Mouse (Mus musculus): Measurements from ENCODE around the gene Cyp39a1. TPM values are rescaled to one million over a fixed set of nuclear protein-coding genes. Genes with fewer than 3 reads are reported as not detected.

Cyp39a1 gene
- polyA plus RNA-seq, 1 experiment = 0.62 TPM

- Histone ChIP-seq H3K79me2 (ENCODE audit: control insufficient read depth, insufficient read depth) (no peaks in the 10 kb centered on the region), H3K36me3 (ENCODE audit: control insufficient read depth, insufficient read depth) (no peaks in the 10 kb centered on the region), H3K79me3 (ENCODE audit: low read depth) (no peaks in the 10 kb centered on the region), H3K4me3 (ENCODE audit: insufficient read depth, poor library complexity, severe bottlenecking) (no peak within 1 kb of the TSS), H3ac (ENCODE audit: control insufficient read depth, insufficient read length, low read depth) (no peak within 1 kb of the TSS), H3K27me3 (ENCODE audit: control insufficient read depth, insufficient read depth, insufficient read length) (no peaks in the 10 kb centered on the region)
- TF ChIP-seq CTCF (IDR thresholded peaks at IDR 0.05; ENCODE audit: control insufficient read depth, insufficient read depth, insufficient read length) (no peak), USF1 (IDR thresholded peaks at IDR 0.05; ENCODE audit: low read depth) (no peak), CEBPB (IDR thresholded peaks at IDR 0.05; ENCODE audit: low read depth) (no peak), FOSL1 (IDR thresholded peaks at IDR 0.05; ENCODE audit: insufficient read depth, low read length, poor library complexity, severe bottlenecking) (no peak), MAX (IDR thresholded peaks at IDR 0.05) (no peak), MYOD1 (IDR thresholded peaks at IDR 0.05; ENCODE audit: control insufficient read depth, insufficient read length, low read depth) (no peak), MYOG (IDR thresholded peaks at IDR 0.05; ENCODE audit: control insufficient read depth, extremely low read depth, insufficient read length) (no peak)
These were observed 37.5 kb upstream of the Cyp39a1 start, which contains the start of gene Tdrd6 for GRCm38 (mm10) chr17:43629496-43630426. Tdrd6 (minus strand) TSS chr17:43630299.

GRCm38 (mm10) chr17:43630427-43630760 is 36.8 kb upstream of the Cyp39a1 start:
- TF ChIP-seq USF1 (IDR thresholded peaks at IDR 0.05; ENCODE audit: low read depth) = no peak
- TF ChIP-seq CTCF (IDR thresholded peaks at IDR 0.05; ENCODE audit: control insufficient read depth, insufficient read depth, insufficient read length) = no peak
- TF ChIP-seq MYOG (IDR thresholded peaks at IDR 0.05; ENCODE audit: control insufficient read depth, extremely low read depth, insufficient read length) = no peak
- TF ChIP-seq MYOD1 (IDR thresholded peaks at IDR 0.05; ENCODE audit: control insufficient read depth, insufficient read length, low read depth) = no peak
- TF ChIP-seq CEBPB (IDR thresholded peaks at IDR 0.05; ENCODE audit: low read depth) = no peak
- TF ChIP-seq MAX (IDR thresholded peaks at IDR 0.05) = no peak
- no peak for TF ChIP-seq FOSL1 (IDR thresholded peaks at IDR 0.05; ENCODE audit: insufficient read depth, low read length, poor library complexity, severe bottlenecking)
- H3K79me2 ChIP-seq (ENCODE audit: control insufficient read depth, insufficient read depth) = no peaks in the 10 kb centered on the region
- H3K27me3 ChIP-seq (ENCODE audit: control insufficient read depth, insufficient read depth, insufficient read length) = no peaks in the 10 kb centered on the region
- H3ac ChIP-seq (ENCODE audit: control insufficient read depth, insufficient read length, low read depth) = no peak overlapping the region
- no peak overlapping the region for H3K4me3 ChIP-seq (ENCODE audit: insufficient read depth, poor library complexity, severe bottlenecking)
- no peaks in the 10 kb centered on the region for H3K36me3 ChIP-seq (ENCODE audit: control insufficient read depth, insufficient read depth)
- no peaks in the 10 kb centered on the region for H3K79me3 ChIP-seq (ENCODE audit: low read depth)

GRCm38 (mm10) chr17:43637146-43637545 is 30.1 kb upstream of the Cyp39a1 start:
- Histone ChIP-seq H3K4me3 (ENCODE audit: insufficient read depth, poor library complexity, severe bottlenecking) (no peak overlapping the region), H3K79me2 (ENCODE audit: control insufficient read depth, insufficient read depth) (no peaks in the 10 kb centered on the region), H3K27me3 (ENCODE audit: control insufficient read depth, insufficient read depth, insufficient read length) (no peaks in the 10 kb centered on the region), H3ac (ENCODE audit: control insufficient read depth, insufficient read length, low read depth) (no peak overlapping the region), H3K79me3 (ENCODE audit: low read depth) (no peaks in the 10 kb centered on the region), H3K36me3 (ENCODE audit: control insufficient read depth, insufficient read depth) (no peaks in the 10 kb centered on the region)
- TF ChIP-seq FOSL1 (IDR thresholded peaks at IDR 0.05; ENCODE audit: insufficient read depth, low read length, poor library complexity, severe bottlenecking) (no peak), MAX (IDR thresholded peaks at IDR 0.05) (no peak), CTCF (IDR thresholded peaks at IDR 0.05; ENCODE audit: control insufficient read depth, insufficient read depth, insufficient read length) (no peak), CEBPB (IDR thresholded peaks at IDR 0.05; ENCODE audit: low read depth) (no peak), MYOD1 (IDR thresholded peaks at IDR 0.05; ENCODE audit: control insufficient read depth, insufficient read length, low read depth) (no peak), MYOG (IDR thresholded peaks at IDR 0.05; ENCODE audit: control insufficient read depth, extremely low read depth, insufficient read length) (no peak), USF1 (IDR thresholded peaks at IDR 0.05; ENCODE audit: low read depth) (no peak)

GRCm38 (mm10) chr17:43640825-43641224 is 26.4 kb upstream of the Cyp39a1 start:
- Histone ChIP-seq H3K79me3 (ENCODE audit: low read depth) (no peaks in the 10 kb centered on the region), H3K4me3 (ENCODE audit: insufficient read depth, poor library complexity, severe bottlenecking) (no peak overlapping the region), H3K27me3 (ENCODE audit: control insufficient read depth, insufficient read depth, insufficient read length) (no peaks in the 10 kb centered on the region), H3K36me3 (ENCODE audit: control insufficient read depth, insufficient read depth) (peaks cover 13% of the 10 kb centered on the region), H3K79me2 (ENCODE audit: control insufficient read depth, insufficient read depth) (no peaks in the 10 kb centered on the region), H3ac (ENCODE audit: control insufficient read depth, insufficient read length, low read depth) (no peak overlapping the region)
- TF ChIP-seq MYOD1 (IDR thresholded peaks at IDR 0.05; ENCODE audit: control insufficient read depth, insufficient read length, low read depth) (no peak), CEBPB (IDR thresholded peaks at IDR 0.05; ENCODE audit: low read depth) (no peak), CTCF (IDR thresholded peaks at IDR 0.05; ENCODE audit: control insufficient read depth, insufficient read depth, insufficient read length) (no peak), FOSL1 (IDR thresholded peaks at IDR 0.05; ENCODE audit: insufficient read depth, low read length, poor library complexity, severe bottlenecking) (no peak), MAX (IDR thresholded peaks at IDR 0.05) (no peak), USF1 (IDR thresholded peaks at IDR 0.05; ENCODE audit: low read depth) (no peak), MYOG (IDR thresholded peaks at IDR 0.05; ENCODE audit: control insufficient read depth, extremely low read depth, insufficient read length) (no peak)

- no peaks in the 10 kb centered on the region for H3K79me2 ChIP-seq (ENCODE audit: control insufficient read depth, insufficient read depth)
- no peak overlapping the region for H3ac ChIP-seq (ENCODE audit: control insufficient read depth, insufficient read length, low read depth)
- H3K27me3 ChIP-seq (ENCODE audit: control insufficient read depth, insufficient read depth, insufficient read length) = no peaks in the 10 kb centered on the region
- no peak overlapping the region for H3K4me3 ChIP-seq (ENCODE audit: insufficient read depth, poor library complexity, severe bottlenecking)
- H3K36me3 ChIP-seq (ENCODE audit: control insufficient read depth, insufficient read depth) = peaks cover 13% of the 10 kb centered on the region
- H3K79me3 ChIP-seq (ENCODE audit: low read depth) = no peaks in the 10 kb centered on the region
- TF ChIP-seq FOSL1 (IDR thresholded peaks at IDR 0.05; ENCODE audit: insufficient read depth, low read length, poor library complexity, severe bottlenecking) (no peak), MAX (IDR thresholded peaks at IDR 0.05) (no peak), CEBPB (IDR thresholded peaks at IDR 0.05; ENCODE audit: low read depth) (no peak), MYOD1 (IDR thresholded peaks at IDR 0.05; ENCODE audit: control insufficient read depth, insufficient read length, low read depth) (no peak), CTCF (IDR thresholded peaks at IDR 0.05; ENCODE audit: control insufficient read depth, insufficient read depth, insufficient read length) (no peak), MYOG (IDR thresholded peaks at IDR 0.05; ENCODE audit: control insufficient read depth, extremely low read depth, insufficient read length) (no peak), USF1 (IDR thresholded peaks at IDR 0.05; ENCODE audit: low read depth) (no peak)
These were observed 24.0 kb upstream of the Cyp39a1 start for GRCm38 (mm10) chr17:43643191-43643590.

Measured in C2C12 (cell line).